Mouse (Mus musculus): ENCODE measurements around the gene Tapbp. TPM values are rescaled to one million over a fixed set of nuclear protein-coding genes. Genes with fewer than 3 reads are reported as not detected.

Tapbp gene
- total RNA-seq, 2 experiments from 2014 or later, result 34.0 to 44.4 TPM

- DNase-seq, result no peak
- H3K4me3 ChIP-seq, result peak overlapping the region; percentile 92
- intact Hi-C loops (cut with DNase I), result no loop called here
- TF ChIP-seq CTCF (IDR thresholded peaks at IDR 0.05), result no peak
- peak overlapping the region; percentile 97 for H3K27ac ChIP-seq
Measured at GRCm38 (mm10) chr17:33909869-33910250, 5.8 kb upstream of the Tapbp start.

DNA sequence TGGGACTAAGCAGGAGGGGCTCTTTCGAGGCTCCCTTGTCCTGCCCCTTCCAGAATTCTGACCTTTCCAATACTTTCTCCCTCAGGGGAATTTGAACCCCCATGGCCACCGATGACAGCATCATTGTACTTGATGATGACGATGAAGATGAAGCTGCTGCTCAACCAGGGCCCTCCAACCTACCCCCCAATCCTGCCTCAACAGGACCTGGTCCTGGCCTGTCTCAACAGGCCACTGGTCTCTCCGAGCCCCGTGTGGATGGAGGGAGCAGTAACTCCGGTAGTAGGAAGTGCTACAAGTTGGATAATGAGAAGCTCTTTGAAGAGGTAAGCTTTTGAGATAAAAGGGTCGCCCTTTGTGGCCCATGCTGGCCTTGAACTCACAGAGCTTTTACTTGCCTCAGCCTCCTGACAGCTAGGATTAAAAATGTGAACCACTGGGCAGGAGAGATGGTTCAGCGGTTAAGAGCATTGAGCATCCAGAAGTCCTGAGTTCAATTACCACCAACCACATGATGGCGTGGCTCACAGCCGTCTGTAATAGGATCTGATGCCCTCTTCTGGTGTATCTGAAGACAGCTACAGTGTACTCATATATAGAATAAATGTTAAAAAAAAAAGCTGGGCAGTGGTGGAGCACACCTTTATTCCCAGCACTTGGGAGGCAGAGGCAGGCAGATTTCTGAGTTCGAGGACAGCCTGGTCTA lies 5.2 kb upstream of the Tapbp start:
- peak overlapping the region; percentile 92 for H3K4me3 ChIP-seq
- TF ChIP-seq CTCF (IDR thresholded peaks at IDR 0.05), result no peak
- peak overlapping the region; percentile 97 for H3K27ac ChIP-seq
- no peak for DNase-seq
- intact Hi-C loops (cut with DNase I), result no loop called here

GRCm38 (mm10) chr17:33911052-33911812 lies 4.5 kb upstream of the Tapbp start:
- no peak for TF ChIP-seq CTCF (IDR thresholded peaks at IDR 0.05)
- Histone ChIP-seq H3K27ac (no peak overlapping the region), H3K4me3 (no peak overlapping the region)
- intact Hi-C loops (cut with DNase I), result no loop called here
- DNase-seq, result no peak

DNA sequence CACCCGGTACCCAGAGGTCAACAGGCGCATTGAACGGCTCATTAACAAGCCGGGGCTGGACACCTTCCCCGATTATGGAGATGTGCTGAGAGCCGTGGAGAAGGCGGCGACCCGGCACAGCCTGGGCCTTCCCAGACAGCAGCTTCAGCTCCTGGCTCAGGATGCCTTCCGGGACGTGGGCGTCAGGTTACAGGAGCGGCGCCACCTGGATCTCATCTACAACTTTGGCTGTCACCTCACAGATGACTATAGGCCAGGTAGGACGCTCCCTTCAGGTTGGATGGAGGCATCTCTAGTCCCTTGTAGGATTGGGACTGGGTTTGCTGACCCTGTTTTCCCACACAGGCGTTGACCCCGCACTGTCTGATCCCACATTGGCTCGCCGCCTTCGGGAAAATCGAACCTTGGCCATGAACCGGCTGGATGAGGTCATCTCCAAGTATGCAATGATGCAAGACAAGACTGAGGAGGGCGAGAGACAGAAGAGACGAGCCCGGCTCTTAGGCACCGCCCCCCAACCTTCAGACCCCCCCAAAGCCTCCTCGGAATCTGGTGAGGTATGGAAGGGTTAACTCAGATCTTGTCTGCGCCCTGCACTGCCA lies 3.8 kb upstream of the Tapbp start:
- Histone ChIP-seq H3K4me3 (no peak overlapping the region), H3K27ac (no peak overlapping the region)
- TF ChIP-seq CTCF (IDR thresholded peaks at IDR 0.05), result no peak
- no peak for DNase-seq
- intact Hi-C loops (cut with DNase I), result no loop called here

DNA sequence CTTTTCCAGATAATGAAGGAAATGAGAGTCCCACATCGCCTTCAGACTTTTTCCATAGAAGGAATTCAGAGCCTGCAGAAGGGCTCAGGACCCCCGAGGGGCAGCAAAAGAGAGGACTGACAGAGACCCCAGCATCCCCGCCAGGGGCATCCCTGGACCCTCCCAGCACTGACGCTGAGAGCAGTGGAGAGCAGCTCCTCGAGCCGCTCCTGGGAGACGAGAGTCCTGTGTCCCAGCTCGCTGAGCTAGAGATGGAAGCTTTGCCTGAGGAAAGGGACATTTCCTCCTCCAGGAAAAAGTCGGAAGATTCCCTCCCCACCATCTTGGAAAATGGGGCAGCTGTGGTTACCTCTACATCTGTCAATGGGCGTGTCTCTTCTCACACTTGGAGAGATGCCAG lies 2.4 kb upstream of the Tapbp start:
- Histone ChIP-seq H3K4me3 (no peak overlapping the region), H3K27ac (no peak overlapping the region)
- intact Hi-C loops (cut with DNase I), result no loop called here
- TF ChIP-seq CTCF (IDR thresholded peaks at IDR 0.05), result no peak
- DNase-seq, result no peak

- Histone ChIP-seq H3K27ac (no peak overlapping the region), H3K4me3 (no peak overlapping the region)
- TF ChIP-seq CTCF (IDR thresholded peaks at IDR 0.05), result no peak
- DNase-seq, result no peak
- intact Hi-C loops (cut with DNase I), result no loop called here
Measured at GRCm38 (mm10) chr17:33913905-33914304, 1.8 kb upstream of the Tapbp start.

- Histone ChIP-seq H3K27ac (peak overlapping the region; percentile 87), H3K4me3 (peak overlapping the region; percentile 82)
- no peak for TF ChIP-seq CTCF (IDR thresholded peaks at IDR 0.05)
- DNase-seq, result no peak
- intact Hi-C loops (cut with DNase I), result no loop called here
Measured at GRCm38 (mm10) chr17:33914969-33915391, 719 bp upstream of the Tapbp start.

- no peak for DNase-seq
- intact Hi-C loops (cut with DNase I), result no loop called here
- Histone ChIP-seq H3K4me3 (peak overlapping the region; percentile 82), H3K27ac (peak overlapping the region; percentile 87)
- no peak for TF ChIP-seq CTCF (IDR thresholded peaks at IDR 0.05)
Measured at GRCm38 (mm10) chr17:33916294-33916693, 595 bp downstream of the Tapbp start.

- DNase-seq, result no peak
- Histone ChIP-seq H3K4me3 (peak overlapping the region; percentile 82), H3K27ac (peak overlapping the region; percentile 87)
- intact Hi-C loops (cut with DNase I), result no loop called here
- TF ChIP-seq CTCF (IDR thresholded peaks at IDR 0.05), result no peak
Measured at GRCm38 (mm10) chr17:33916847-33917655, 1.4 kb downstream of the Tapbp start.

DNA sequence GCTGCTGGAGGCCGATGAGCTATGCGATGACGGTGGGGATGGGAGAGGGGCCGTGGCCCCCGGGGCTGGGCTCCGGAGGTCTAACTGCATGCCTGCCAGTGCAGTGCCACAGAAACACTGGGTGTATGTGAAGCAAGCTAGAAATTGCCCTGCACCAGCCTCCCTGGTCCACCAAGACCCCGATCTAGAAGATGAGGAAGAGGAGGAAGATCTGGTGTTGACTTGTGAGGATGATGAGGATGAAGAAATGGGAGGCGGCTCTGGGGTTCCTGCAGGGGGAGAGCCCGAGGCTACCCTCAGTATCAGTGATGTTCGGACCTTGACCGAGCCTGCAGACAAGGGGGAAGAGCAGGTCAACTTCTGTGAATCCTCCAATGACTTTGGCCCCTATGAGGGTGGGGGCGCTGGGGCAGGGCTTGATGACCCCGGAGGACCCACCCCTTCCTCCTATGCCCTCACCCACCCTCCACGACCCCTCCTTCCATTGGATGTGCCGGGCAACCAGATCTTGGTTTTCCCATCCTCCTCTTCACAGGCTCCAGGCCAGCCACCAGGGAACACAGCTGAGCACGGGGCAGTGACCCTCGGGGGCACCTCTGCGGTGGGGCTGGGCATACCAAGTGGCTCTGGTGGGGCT lies 2.1 kb downstream of the Tapbp start:
- Histone ChIP-seq H3K27ac (peak overlapping the region; percentile 89), H3K4me3 (no peak overlapping the region)
- intact Hi-C loops (cut with DNase I), result no loop called here
- no peak for DNase-seq
- TF ChIP-seq CTCF (IDR thresholded peaks at IDR 0.05), result no peak

DNA sequence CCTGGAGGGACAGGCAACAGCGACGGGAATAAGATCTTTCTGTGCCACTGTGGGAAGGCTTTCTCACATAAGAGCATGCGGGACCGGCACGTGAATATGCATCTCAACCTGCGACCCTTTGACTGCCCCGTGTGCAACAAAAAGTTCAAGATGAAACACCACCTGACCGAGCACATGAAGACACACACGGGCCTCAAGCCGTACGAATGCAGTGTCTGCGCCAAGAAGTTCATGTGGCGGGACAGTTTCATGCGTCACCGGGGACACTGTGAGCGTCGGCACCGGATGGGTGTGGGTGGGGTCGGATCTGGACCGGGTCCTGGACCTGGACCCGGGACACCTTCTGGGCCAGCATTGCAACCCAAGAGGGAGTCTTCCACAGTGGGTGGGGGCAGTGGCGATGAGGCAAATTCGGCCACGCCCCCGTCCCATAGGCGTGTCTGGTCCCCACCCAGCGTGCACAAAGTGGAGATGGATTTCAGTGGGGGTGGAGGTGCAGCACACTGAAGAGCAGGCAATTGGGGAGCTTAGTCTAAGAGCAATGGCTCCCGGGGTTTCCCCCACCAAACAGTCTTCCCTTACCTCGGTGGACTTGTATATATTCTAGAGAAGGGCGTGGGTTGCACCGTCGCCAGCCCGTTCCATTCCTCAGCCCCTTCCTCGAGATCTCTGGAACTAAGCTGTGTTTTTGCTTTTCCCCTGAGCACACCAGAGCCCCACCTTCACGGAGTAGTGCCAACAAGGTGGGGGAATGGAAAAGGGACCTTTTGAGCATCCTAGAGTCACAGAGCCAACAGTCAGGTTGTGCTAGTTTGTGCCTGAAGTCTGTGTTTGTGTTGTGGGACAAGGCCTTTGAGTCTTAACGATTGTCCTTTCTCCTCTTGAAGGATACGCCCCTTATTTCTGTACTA lies 2.8 kb downstream of the Tapbp start:
- H3K27ac ChIP-seq, result peak overlapping the region; percentile 89
- intact Hi-C loops (cut with DNase I), result no loop called here
- DNase-seq, result peak; percentile 78
- no peak for TF ChIP-seq CTCF (IDR thresholded peaks at IDR 0.05)
- peak overlapping the region; percentile 94 for H3K4me3 ChIP-seq
